Mouse (Mus musculus): Measurements from ENCODE around the gene Rho. TPM values are rescaled to one million over a fixed set of nuclear protein-coding genes. Genes with fewer than 3 reads are reported as not detected.

Gene Rho
- total and polyA plus RNA-seq, 3 experiments: 0.27 TPM; not detected in 2

GRCm38 (mm10) chr6:115967291-115967880, 35.8 kb downstream of the Rho start:
- ATAC-seq (ENCODE audit: extremely low read depth, insufficient number of reproducible peaks, low FRiP score, poor library complexity, severe bottlenecking): no peak
- no peak for DNase-seq (ENCODE audit: low spot score)
- TF ChIP-seq POLR2AphosphoS5 (IDR thresholded peaks at IDR 0.05; ENCODE audit: insufficient replicate concordance, low read depth, low read length) (no peak), TAL1 (conservative IDR thresholded peaks at IDR 0.05; ENCODE audit: low read depth, low read length) (no peak), CTCF (IDR thresholded peaks at IDR 0.05; ENCODE audit: low read depth, low read length) (no peak), GATA2 (IDR thresholded peaks at IDR 0.05; ENCODE audit: borderline replicate concordance, low read depth, low read length) (no peak), GATA1 (IDR thresholded peaks at IDR 0.05; ENCODE audit: borderline replicate concordance, low read length) (no peak)
- Histone ChIP-seq H3K4me3 (ENCODE audit: low read depth, low read length) (peak overlapping the region; percentile 2; the same call in 1 of the 2 replicates), H3K36me3 (replicated peaks) (no peaks in the 10 kb centered on the region), H3K9me3 (replicated peaks) (no peaks in the 10 kb centered on the region), H3K4me1 (ENCODE audit: insufficient read depth, low read depth, low read length) (no peaks in the 10 kb centered on the region), H3K27me3 (ENCODE audit: insufficient read depth, low read length) (peaks cover 15% of the 10 kb centered on the region; the same call in 1 of the 2 replicates)

GRCm38 (mm10) chr6:115968086-115968485, 36.5 kb downstream of the Rho start:
- H3K9me3 ChIP-seq (replicated peaks): no peaks in the 10 kb centered on the region

GRCm38 (mm10) chr6:115968700-115969099, 37.2 kb downstream of the Rho start:
- H3K27me3 ChIP-seq (ENCODE audit: insufficient read depth, low read length): peaks cover 5% of the 10 kb centered on the region; the same call in 1 of the 2 replicates
- ATAC-seq (ENCODE audit: extremely low read depth, insufficient number of reproducible peaks, low FRiP score, poor library complexity, severe bottlenecking) (no peak), DNase-seq (ENCODE audit: low spot score) (no peak)
- H3K9me3 ChIP-seq (replicated peaks): no peaks in the 10 kb centered on the region
- H3K36me3 ChIP-seq (replicated peaks): no peaks in the 10 kb centered on the region
- H3K4me1 ChIP-seq (ENCODE audit: insufficient read depth, low read depth, low read length): no peaks in the 10 kb centered on the region
- no peak overlapping the region for H3K4me3 ChIP-seq (ENCODE audit: low read depth, low read length)
- TF ChIP-seq TAL1 (conservative IDR thresholded peaks at IDR 0.05; ENCODE audit: low read depth, low read length): no peak
- no peak for TF ChIP-seq CTCF (IDR thresholded peaks at IDR 0.05; ENCODE audit: low read depth, low read length)
- TF ChIP-seq GATA2 (IDR thresholded peaks at IDR 0.05; ENCODE audit: borderline replicate concordance, low read depth, low read length): no peak
- no peak for TF ChIP-seq GATA1 (IDR thresholded peaks at IDR 0.05; ENCODE audit: borderline replicate concordance, low read length)
- TF ChIP-seq POLR2AphosphoS5 (IDR thresholded peaks at IDR 0.05; ENCODE audit: insufficient replicate concordance, low read depth, low read length): no peak

More at GRCm38 (mm10) chr6:115968086-115968485, 36.5 kb downstream of the Rho start:
- no peaks in the 10 kb centered on the region for H3K4me1 ChIP-seq (ENCODE audit: insufficient read depth, low read depth, low read length)
- H3K36me3 ChIP-seq (replicated peaks): no peaks in the 10 kb centered on the region
- H3K27me3 ChIP-seq (ENCODE audit: insufficient read depth, low read length): peaks cover 12% of the 10 kb centered on the region; the same call in 1 of the 2 replicates
- DNase-seq (ENCODE audit: low spot score) (no peak), ATAC-seq (ENCODE audit: extremely low read depth, insufficient number of reproducible peaks, low FRiP score, poor library complexity, severe bottlenecking) (no peak)
- no peak overlapping the region for H3K4me3 ChIP-seq (ENCODE audit: low read depth, low read length)
- TF ChIP-seq GATA2 (IDR thresholded peaks at IDR 0.05; ENCODE audit: borderline replicate concordance, low read depth, low read length) (no peak), CTCF (IDR thresholded peaks at IDR 0.05; ENCODE audit: low read depth, low read length) (no peak), POLR2AphosphoS5 (IDR thresholded peaks at IDR 0.05; ENCODE audit: insufficient replicate concordance, low read depth, low read length) (no peak), GATA1 (IDR thresholded peaks at IDR 0.05; ENCODE audit: borderline replicate concordance, low read length) (no peak), TAL1 (conservative IDR thresholded peaks at IDR 0.05; ENCODE audit: low read depth, low read length) (no peak)

- TF ChIP-seq GATA2 (IDR thresholded peaks at IDR 0.05; ENCODE audit: borderline replicate concordance, low read depth, low read length) (no peak), POLR2AphosphoS5 (IDR thresholded peaks at IDR 0.05; ENCODE audit: insufficient replicate concordance, low read depth, low read length) (no peak), GATA1 (IDR thresholded peaks at IDR 0.05; ENCODE audit: borderline replicate concordance, low read length) (no peak), CTCF (IDR thresholded peaks at IDR 0.05; ENCODE audit: low read depth, low read length) (no peak)
- DNase-seq (ENCODE audit: low spot score) (no peak), ATAC-seq (ENCODE audit: extremely low read depth, insufficient number of reproducible peaks, low FRiP score, poor library complexity, severe bottlenecking) (no peak)
- Histone ChIP-seq H3K27me3 (ENCODE audit: insufficient read depth, low read length) (peaks cover 1% of the 10 kb centered on the region; the same call in 1 of the 2 replicates), H3K9me3 (replicated peaks) (no peaks in the 10 kb centered on the region), H3K4me1 (ENCODE audit: insufficient read depth, low read depth, low read length) (no peaks in the 10 kb centered on the region), H3K4me3 (ENCODE audit: low read depth, low read length) (no peak overlapping the region), H3K36me3 (replicated peaks) (no peaks in the 10 kb centered on the region)
Measured at GRCm38 (mm10) chr6:115969103-115969502, 37.6 kb downstream of the Rho start.

GRCm38 (mm10) chr6:115969952-115970351, 38.4 kb downstream of the Rho start:
- H3K4me1 ChIP-seq (ENCODE audit: insufficient read depth, low read depth, low read length): no peaks in the 10 kb centered on the region
- H3K36me3 ChIP-seq (replicated peaks): no peaks in the 10 kb centered on the region
- DNase-seq (ENCODE audit: low spot score): no peak
- H3K27me3 ChIP-seq (ENCODE audit: insufficient read depth, low read length): no peaks in the 10 kb centered on the region; the same call in 1 of the 2 replicates
- no peak overlapping the region for H3K4me3 ChIP-seq (ENCODE audit: low read depth, low read length)
- no peak for ATAC-seq (ENCODE audit: extremely low read depth, insufficient number of reproducible peaks, low FRiP score, poor library complexity, severe bottlenecking)
- no peak for TF ChIP-seq GATA2 (IDR thresholded peaks at IDR 0.05; ENCODE audit: borderline replicate concordance, low read depth, low read length)
- no peak for TF ChIP-seq GATA1 (IDR thresholded peaks at IDR 0.05; ENCODE audit: borderline replicate concordance, low read length)
- no peak for TF ChIP-seq TAL1 (conservative IDR thresholded peaks at IDR 0.05; ENCODE audit: low read depth, low read length)
- TF ChIP-seq CTCF (IDR thresholded peaks at IDR 0.05; ENCODE audit: low read depth, low read length): no peak
- TF ChIP-seq POLR2AphosphoS5 (IDR thresholded peaks at IDR 0.05; ENCODE audit: insufficient replicate concordance, low read depth, low read length): no peak
- H3K9me3 ChIP-seq (replicated peaks): no peaks in the 10 kb centered on the region

- no peak for TF ChIP-seq GATA2 (IDR thresholded peaks at IDR 0.05; ENCODE audit: borderline replicate concordance, low read depth, low read length)
- no peak for TF ChIP-seq GATA1 (IDR thresholded peaks at IDR 0.05; ENCODE audit: borderline replicate concordance, low read length)
- TF ChIP-seq CTCF (IDR thresholded peaks at IDR 0.05; ENCODE audit: low read depth, low read length): no peak
- TF ChIP-seq TAL1 (conservative IDR thresholded peaks at IDR 0.05; ENCODE audit: low read depth, low read length): no peak
- no peak for TF ChIP-seq POLR2AphosphoS5 (IDR thresholded peaks at IDR 0.05; ENCODE audit: insufficient replicate concordance, low read depth, low read length)
Measured at GRCm38 (mm10) chr6:115971273-115972060, 39.9 kb downstream of the Rho start.

More at GRCm38 (mm10) chr6:115971273-115972060, 39.9 kb downstream of the Rho start:
- Histone ChIP-seq H3K9me3 (replicated peaks) (no peaks in the 10 kb centered on the region), H3K4me3 (ENCODE audit: low read depth, low read length) (no peak overlapping the region), H3K4me1 (ENCODE audit: insufficient read depth, low read depth, low read length) (no peaks in the 10 kb centered on the region), H3K36me3 (replicated peaks) (no peaks in the 10 kb centered on the region), H3K27me3 (ENCODE audit: insufficient read depth, low read length) (no peaks in the 10 kb centered on the region; the same call in 1 of the 2 replicates)
- no peak for DNase-seq (ENCODE audit: low spot score)
- ATAC-seq (ENCODE audit: extremely low read depth, insufficient number of reproducible peaks, low FRiP score, poor library complexity, severe bottlenecking): no peak
